Comparison of ENCODE assay signal across 8 mouse cellular contexts in genomic region chr10:81543633-81544032, GRCm38 (mm10). TPM values are rescaled to one million over a fixed set of nuclear protein-coding genes. Genes with fewer than 3 reads are reported as not detected.
DNase-seq lines count a peak whose midpoint lies in the region; ATAC-seq and TF ChIP-seq lines count a peak whose summit lies in the region.

No protein-coding gene starts in this region.

- peaks cover 30% of the 10 kb centered on the region for H3K4me1 ChIP-seq in kidney, adult 2 months (ENCODE audit: control insufficient read depth, insufficient read depth, low read length)
- H3K4me1 ChIP-seq in brown adipose tissue, adult 24 weeks (ENCODE audit: control insufficient read depth, insufficient read depth, insufficient read length, low read length): peaks cover 36% of the 10 kb centered on the region
- peaks cover 18% of the 10 kb centered on the region for H3K4me1 ChIP-seq in hindbrain, embryonic 14.5 days (replicated peaks; ENCODE audit: control insufficient read depth, insufficient read depth, low read length)
- H3K4me1 ChIP-seq in midbrain, embryonic 14.5 days (ENCODE audit: control insufficient read depth, insufficient read depth, low read length): peaks cover 24% of the 10 kb centered on the region

- H3K27ac ChIP-seq in kidney, adult 2 months (ENCODE audit: insufficient read depth, low read depth, low read length): no peak overlapping the region
- peak overlapping the region; percentile 89 for H3K27ac ChIP-seq in brown adipose tissue, adult 24 weeks (replicated peaks; ENCODE audit: low read depth, low read length)
- H3K27ac ChIP-seq in hindbrain, embryonic 14.5 days: no peak overlapping the region
- H3K27ac ChIP-seq in midbrain, embryonic 14.5 days (replicated peaks; ENCODE audit: low read depth, low read length): no peak overlapping the region

- peak overlapping the region; percentile 93 for H3K4me3 ChIP-seq in kidney, adult 2 months (ENCODE audit: insufficient read depth, low read depth, low read length)
- peak overlapping the region; percentile 77 for H3K4me3 ChIP-seq in brown adipose tissue, adult 24 weeks (ENCODE audit: insufficient read depth, low read depth, low read length)
- peak overlapping the region; percentile 89 for H3K4me3 ChIP-seq in hindbrain, embryonic 14.5 days (replicated peaks; ENCODE audit: low read length)
- peak overlapping the region; percentile 91 for H3K4me3 ChIP-seq in midbrain, embryonic 14.5 days (replicated peaks; ENCODE audit: low read depth, low read length)

- no peak for TF ChIP-seq POLR2A in kidney, adult 2 months (IDR thresholded peaks at IDR 0.05; ENCODE audit: low read depth, low read length)

- no peaks in the 10 kb centered on the region for H3K9me3 ChIP-seq in hindbrain, embryonic 14.5 days (ENCODE audit: control insufficient read depth, low read length)
- no peaks in the 10 kb centered on the region for H3K9me3 ChIP-seq in midbrain, embryonic 14.5 days (ENCODE audit: control insufficient read depth, low read length)

- ATAC-seq in hindbrain, embryonic 14.5 days (ENCODE audit: low FRiP score): no peak
- no peak for ATAC-seq in midbrain, embryonic 14.5 days (ENCODE audit: low FRiP score, low TSS enrichment)

- no peak for DNase-seq in kidney, adult 2 months
- DNase-seq in kidney, postnatal 10 days: no peak
- no peak for DNase-seq in hindbrain, embryonic 14.5 days (ENCODE audit: low spot score)
- DNase-seq in midbrain, embryonic 14.5 days: no peak
- DNase-seq in frontal cortex, postnatal 36 days (ENCODE audit: low spot score in 2 of 2): no peak
- no peak for DNase-seq in gastrocnemius, adult 18-20 months (ENCODE audit: low spot score)
- no peak for DNase-seq in spleen, postnatal 14 days (ENCODE audit: low spot score in 2 of 2)

- H3K4me2 ChIP-seq in hindbrain, embryonic 14.5 days (replicated peaks): peak overlapping the region; percentile 95
- peak overlapping the region; percentile 95 for H3K4me2 ChIP-seq in midbrain, embryonic 14.5 days (ENCODE audit: low read length)

- H3K36me3 ChIP-seq in kidney, adult 2 months (ENCODE audit: control insufficient read depth, insufficient read depth, low read length): no peaks in the 10 kb centered on the region
- H3K36me3 ChIP-seq in hindbrain, embryonic 14.5 days (replicated peaks; ENCODE audit: control insufficient read depth, insufficient read depth): no peaks in the 10 kb centered on the region; the same call in 1 of the 2 replicates
- H3K36me3 ChIP-seq in midbrain, embryonic 14.5 days (ENCODE audit: control insufficient read depth, insufficient read depth, low read length): 0 out of 2 replicates have a peak, but pooled peaks cover 6% of the 10 kb centered on the region

- WGBS in kidney, adult 2 months: 75% methylated on average over 1 of the region's 1 CpGs
- 81% methylated on average over 1 of the region's 1 CpGs for WGBS in hindbrain, embryonic 14.5 days
- 60% methylated on average over 1 of the region's 1 CpGs for WGBS in midbrain, embryonic 14.5 days

- no peak for TF ChIP-seq CTCF in kidney, adult 2 months (conservative IDR thresholded peaks at IDR 0.05; ENCODE audit: insufficient read depth, insufficient read length, low read depth, low read length)

- no peaks in the 10 kb centered on the region for H3K27me3 ChIP-seq in kidney, adult 2 months (replicated peaks; ENCODE audit: control insufficient read depth, insufficient read depth, low read length)
- H3K27me3 ChIP-seq in hindbrain, embryonic 14.5 days (ENCODE audit: control insufficient read depth, insufficient read depth, low read length): no peaks in the 10 kb centered on the region
- H3K27me3 ChIP-seq in midbrain, embryonic 14.5 days (ENCODE audit: control insufficient read depth, insufficient read depth, low read length): no peaks in the 10 kb centered on the region

- peak overlapping the region; percentile 96 for H3K9ac ChIP-seq in hindbrain, embryonic 14.5 days
- H3K9ac ChIP-seq in midbrain, embryonic 14.5 days (replicated peaks; ENCODE audit: low read length): peak overlapping the region; percentile 91

RNA-seq across cellular contexts. Expression of gene Gna11, which starts 1.4 kb away (rescaled TPM):
- polyA plus RNA-seq in kidney, adult 2 months (2012; rRNA removed): 93.0 and 107 TPM in 2 replicates
- polyA plus RNA-seq in brown adipose tissue, adult 24 weeks (2012; ENCODE audit: insufficient read depth, insufficient read length, missing spikeins): 34.1 and 41.1 TPM in 2 replicates
- polyA plus RNA-seq in hindbrain, embryonic 14.5 days (2014; fragmentation: Nextera tagmentation; extraction: Ambion mirVana): 87.5 and 95.5 TPM in 2 replicates
- polyA plus RNA-seq in midbrain, embryonic 14.5 days (2014; fragmentation: Nextera tagmentation; extraction: Ambion mirVana): 86.7 and 102 TPM in 2 replicates
- 10 to 100 TPM; 26.2 to 31.8 TPM for total RNA-seq in gastrocnemius, adult 18-20 months (2021)

RNA-seq across cellular contexts. Expression of gene Aes, which starts 15.7 kb away (rescaled TPM):
- polyA plus RNA-seq in kidney, adult 2 months (2012; rRNA removed): 2,250 and 2,535 TPM in 2 replicates
- 679 and 754 TPM in 2 replicates for polyA plus RNA-seq in brown adipose tissue, adult 24 weeks (2012; ENCODE audit: insufficient read depth, insufficient read length, missing spikeins)
- polyA plus RNA-seq in hindbrain, embryonic 14.5 days (2014; fragmentation: Nextera tagmentation; extraction: Ambion mirVana): 524 and 550 TPM in 2 replicates
- polyA plus RNA-seq in midbrain, embryonic 14.5 days (2014; fragmentation: Nextera tagmentation; extraction: Ambion mirVana): 485 and 707 TPM in 2 replicates
- total RNA-seq in gastrocnemius, adult 18-20 months (2021): 100 to 1,000 TPM; 947 to 962 TPM

RNA-seq across cellular contexts. Expression of gene Gna15, which starts 19.6 kb away (rescaled TPM):
- polyA plus RNA-seq in kidney, adult 2 months (2012; rRNA removed): 1.7 and 2.1 TPM in 2 replicates
- not detected in 2 replicates for polyA plus RNA-seq in brown adipose tissue, adult 24 weeks (2012; ENCODE audit: insufficient read depth, insufficient read length, missing spikeins)
- 1.1 and 1.2 TPM in 2 replicates for polyA plus RNA-seq in hindbrain, embryonic 14.5 days (2014; fragmentation: Nextera tagmentation; extraction: Ambion mirVana)
- 0.69 and 0.88 TPM in 2 replicates for polyA plus RNA-seq in midbrain, embryonic 14.5 days (2014; fragmentation: Nextera tagmentation; extraction: Ambion mirVana)
- total RNA-seq in gastrocnemius, adult 18-20 months (2021): under 1 TPM; 0.53 to 0.57 TPM

RNA-seq across cellular contexts. Expression of gene Tle2, which starts 30.7 kb away (rescaled TPM):
- polyA plus RNA-seq in kidney, adult 2 months (2012; rRNA removed): 63.7 and 93.5 TPM in 2 replicates
- 3.2 and 4.8 TPM in 2 replicates for polyA plus RNA-seq in brown adipose tissue, adult 24 weeks (2012; ENCODE audit: insufficient read depth, insufficient read length, missing spikeins)
- polyA plus RNA-seq in hindbrain, embryonic 14.5 days (2014; fragmentation: Nextera tagmentation; extraction: Ambion mirVana): 24.5 and 29.7 TPM in 2 replicates
- 20.4 and 25.7 TPM in 2 replicates for polyA plus RNA-seq in midbrain, embryonic 14.5 days (2014; fragmentation: Nextera tagmentation; extraction: Ambion mirVana)
- total RNA-seq in gastrocnemius, adult 18-20 months (2021): 1 to 10 TPM; 4.9 to 7.4 TPM

RNA-seq across cellular contexts. Expression of gene S1pr4, which starts 43.7 kb away (rescaled TPM):
- 2.3 and 4.9 TPM in 2 replicates for polyA plus RNA-seq in kidney, adult 2 months (2012; rRNA removed)
- 0.71 and 0.79 TPM in 2 replicates for polyA plus RNA-seq in brown adipose tissue, adult 24 weeks (2012; ENCODE audit: insufficient read depth, insufficient read length, missing spikeins)
- polyA plus RNA-seq in hindbrain, embryonic 14.5 days (2014; fragmentation: Nextera tagmentation; extraction: Ambion mirVana): 0.70 and 0.81 TPM in 2 replicates
- 0.34 and 0.47 TPM in 2 replicates for polyA plus RNA-seq in midbrain, embryonic 14.5 days (2014; fragmentation: Nextera tagmentation; extraction: Ambion mirVana)
- total RNA-seq in gastrocnemius, adult 18-20 months (2021): under 1 TPM; 0.71 to 0.78 TPM
